Mouse (Mus musculus): ENCODE measurements around the gene Taok3.

- no peak for TF ChIP-seq CTCF (IDR thresholded peaks at IDR 0.05; ENCODE audit: control insufficient read depth, insufficient read depth, insufficient replicate concordance, low read depth, low read length)
- TF ChIP-seq POLR2A (IDR thresholded peaks at IDR 0.05; ENCODE audit: control insufficient read depth, low read depth, low read length): no peak
Observed at GRCm38 (mm10) chr5:117282360-117282759, 162.4 kb downstream of the Taok3 start.
